Mouse (Mus musculus): Measurements from ENCODE around the gene Mettl9. TPM values are rescaled to one million over a fixed set of nuclear protein-coding genes. Genes with fewer than 3 reads are reported as not detected.
"Not testable (repeated sequence)": the region's sequence is repeated elsewhere in the genome, so short reads cannot be mapped to it uniquely, and the experiment has no call there.

Gene Mettl9
- total RNA-seq (2021) = 10 to 100 TPM; 74.0 to 75.4 TPM
- long read RNA-seq, experiment 1, transcript Mettl9-201 (5 exons, 1,823 nt) = major isoform, 100 of 122 reads
- long read RNA-seq, experiment 1, partial matches to known transcripts = 1 of 122 reads
- long read RNA-seq, experiment 1, other reads (novel, unspliced or antisense) = 20 of 122 reads
- long read RNA-seq, experiment 2, transcript Mettl9-201 (5 exons, 1,823 nt) = major isoform, 73 of 102 reads
- long read RNA-seq, experiment 2, partial matches to known transcripts = 0 of 102 reads
- long read RNA-seq, experiment 2, other reads (novel, unspliced or antisense) = 29 of 102 reads

DNA sequence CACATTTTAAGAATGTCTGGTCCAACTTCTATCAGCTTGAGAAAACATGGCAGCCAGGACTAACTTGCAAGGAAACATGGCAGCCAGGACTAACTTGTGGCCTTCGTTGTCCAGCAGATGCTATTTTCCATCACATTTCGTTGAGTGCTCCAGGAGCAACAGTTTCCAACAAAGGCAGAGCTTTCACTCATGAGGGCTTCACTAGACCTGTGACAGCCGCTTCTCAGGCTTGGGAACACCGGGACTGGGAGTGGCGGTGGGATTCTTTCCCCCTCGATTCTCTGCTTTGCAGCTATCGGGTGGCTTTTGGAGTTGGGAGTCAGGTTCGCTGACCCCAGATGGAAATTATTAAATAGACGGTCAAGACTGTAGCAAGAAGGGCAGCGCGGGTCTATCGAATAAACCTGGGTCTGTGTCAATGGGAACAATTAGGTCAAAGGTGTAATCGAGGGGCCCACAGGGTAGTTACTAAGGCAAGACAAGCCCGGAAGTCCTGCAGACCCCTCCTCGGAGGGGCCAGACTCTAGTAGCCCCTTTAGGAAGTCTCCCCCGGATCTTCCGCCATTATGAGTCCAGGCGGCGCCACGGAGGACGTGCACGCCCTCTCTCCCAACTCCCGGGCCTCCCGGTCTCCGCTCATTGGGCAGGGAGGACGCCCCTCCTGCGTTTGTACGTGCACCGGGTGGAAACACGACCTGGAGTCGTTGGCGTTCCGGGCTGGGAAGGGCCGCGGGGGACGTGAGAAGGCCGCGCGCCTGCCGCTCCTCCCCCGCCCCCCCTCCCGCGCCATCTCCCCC lies at the start of gene Mettl9:
Gene Mettl9, plus strand, starts transcription at position 590 of the 797 bp plus-strand sequence.
- DNase-seq (ENCODE audit: low spot score in 2 of 2) = peak; percentile 93 to 94
- intact Hi-C loops (cut with DNase I) = loop anchor here (5.0 to 10.0 kb wide), 2 partner anchors 52 to 199 kb away; partner anchors contain the start of genes Cdr2 and Mfsd13b

DNA sequence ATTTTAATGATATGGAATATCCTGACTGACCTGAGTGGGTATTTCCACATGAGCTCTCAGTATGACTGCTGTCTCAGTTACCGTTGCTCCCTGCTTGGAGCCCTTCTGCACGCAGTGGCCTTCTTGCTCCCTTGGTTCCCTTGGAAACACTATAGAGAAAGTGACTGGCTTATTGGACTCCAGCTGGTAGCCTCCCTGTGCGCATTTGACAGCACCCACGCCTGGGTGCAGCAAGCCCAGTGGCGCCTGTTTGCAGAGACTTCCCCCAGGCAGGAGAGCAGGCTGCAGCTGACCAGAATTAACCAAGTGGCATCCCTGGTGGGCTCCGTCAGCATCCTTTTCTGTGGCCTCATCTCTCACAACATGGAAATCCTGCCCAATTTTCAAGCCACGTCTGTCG lies 43.1 kb upstream of the Mettl9 start:
- intact Hi-C loops (cut with DNase I) = no loop called here
- DNase-seq (ENCODE audit: low spot score in 2 of 2) = no peak

DNA sequence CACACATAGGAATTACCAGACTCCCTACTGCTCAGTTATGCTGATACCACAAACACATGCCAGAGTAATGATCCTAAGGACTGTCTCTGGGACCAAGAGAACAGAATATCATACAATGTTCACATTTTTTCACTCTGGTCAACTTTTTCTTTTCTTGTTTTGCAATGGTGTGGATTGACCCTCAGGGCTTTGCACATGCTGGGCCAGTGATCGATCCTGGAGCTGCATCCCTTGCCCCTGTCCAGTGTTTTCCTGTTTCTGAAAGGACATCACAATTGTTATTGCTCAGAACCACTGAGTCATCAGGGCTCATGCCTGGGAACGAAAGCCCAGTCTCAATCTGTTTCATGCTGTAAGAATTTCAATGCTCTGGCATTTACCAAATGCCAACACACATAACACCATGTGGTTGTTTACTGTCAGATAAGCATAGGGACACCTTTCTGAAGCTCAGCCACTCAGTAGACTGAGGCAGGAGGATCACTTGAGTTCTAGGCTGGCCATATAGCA lies 35.2 kb upstream of the Mettl9 start:
- intact Hi-C loops (cut with DNase I) = no loop called here
- no peak for DNase-seq (ENCODE audit: low spot score in 2 of 2)

DNA sequence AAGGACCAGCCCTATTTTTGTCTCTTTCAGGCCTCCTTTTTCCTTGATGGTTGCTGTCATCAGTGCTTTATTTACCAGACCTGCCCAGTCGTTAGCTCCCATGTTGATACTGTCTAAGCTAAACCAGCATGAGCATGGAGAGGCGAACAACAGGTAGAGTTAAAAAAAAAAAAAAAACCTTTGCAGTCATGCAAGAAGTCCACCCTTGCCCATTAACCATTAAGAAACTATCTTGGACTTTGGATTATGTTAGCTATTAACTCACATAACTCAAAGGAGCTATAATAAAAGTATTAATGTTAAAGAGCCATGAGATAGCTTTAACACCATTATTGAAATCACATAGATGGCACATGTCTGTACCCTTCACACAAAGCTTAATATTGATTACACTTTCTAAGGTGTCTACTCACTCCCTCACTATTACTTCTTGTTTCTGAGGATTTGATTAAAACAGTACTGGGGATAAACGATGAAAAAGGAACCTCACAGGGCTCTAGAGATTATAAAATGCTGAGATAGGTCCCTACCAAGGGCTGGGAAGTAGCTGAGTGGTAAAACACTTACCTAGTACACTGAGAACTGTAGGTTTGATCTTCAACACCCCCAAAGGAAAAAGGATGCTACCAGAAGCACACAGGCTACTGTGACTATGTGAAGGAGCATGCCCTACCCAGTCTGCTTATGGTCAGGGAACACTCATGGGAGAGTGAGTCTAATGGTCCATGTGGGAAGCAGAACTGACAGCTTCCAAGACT lies 34.0 kb upstream of the Mettl9 start:
- no peak for DNase-seq (ENCODE audit: low spot score in 2 of 2)
- intact Hi-C loops (cut with DNase I) = no loop called here

DNA sequence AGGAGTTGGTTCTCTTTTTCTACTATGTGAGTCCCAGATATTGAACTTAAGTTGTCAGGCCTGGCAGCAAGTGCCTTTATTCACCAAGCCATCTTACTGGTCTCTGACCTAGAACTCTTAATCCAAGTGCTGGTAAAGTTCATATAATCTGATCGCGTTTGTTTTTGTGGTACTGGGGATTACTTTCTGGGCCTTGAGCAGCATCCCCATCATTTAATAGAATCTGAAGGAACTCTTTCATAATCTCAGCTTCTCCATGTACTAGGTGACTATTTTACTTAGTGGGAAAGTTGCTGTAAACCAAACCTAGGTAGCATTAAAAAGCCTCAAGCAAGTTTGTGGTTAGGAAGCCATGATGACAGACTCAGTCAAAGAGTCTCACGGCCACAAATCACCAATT lies 32.4 kb upstream of the Mettl9 start:
- DNase-seq (ENCODE audit: low spot score in 2 of 2) = no peak
- intact Hi-C loops (cut with DNase I) = no loop called here

DNA sequence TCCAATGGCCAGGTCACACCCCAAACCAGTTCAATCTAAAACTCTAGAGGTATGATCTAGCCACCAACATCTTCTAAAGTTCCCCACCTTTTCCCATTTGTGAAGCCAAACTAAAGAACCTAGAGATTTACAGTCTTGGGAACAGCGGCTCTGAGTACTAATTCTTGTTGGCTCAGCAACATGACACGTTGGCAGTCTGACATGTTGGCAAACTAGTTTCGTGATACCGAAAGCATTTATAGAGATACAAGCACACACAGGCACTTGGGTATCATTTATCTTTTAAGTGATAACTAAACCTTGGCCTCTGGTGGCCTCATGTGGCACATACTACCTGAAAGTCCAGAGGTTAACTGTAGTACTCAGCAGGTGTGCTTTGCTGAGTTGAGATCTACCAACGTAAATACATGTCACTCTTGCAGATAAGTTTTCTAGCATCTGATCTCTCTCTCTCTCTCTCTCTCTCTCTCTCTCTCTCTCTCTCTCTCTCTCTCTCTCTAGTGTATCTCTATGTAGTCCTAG lies 31.8 kb upstream of the Mettl9 start:
- no peak for DNase-seq (ENCODE audit: low spot score in 2 of 2)
- intact Hi-C loops (cut with DNase I) = no loop called here

DNA sequence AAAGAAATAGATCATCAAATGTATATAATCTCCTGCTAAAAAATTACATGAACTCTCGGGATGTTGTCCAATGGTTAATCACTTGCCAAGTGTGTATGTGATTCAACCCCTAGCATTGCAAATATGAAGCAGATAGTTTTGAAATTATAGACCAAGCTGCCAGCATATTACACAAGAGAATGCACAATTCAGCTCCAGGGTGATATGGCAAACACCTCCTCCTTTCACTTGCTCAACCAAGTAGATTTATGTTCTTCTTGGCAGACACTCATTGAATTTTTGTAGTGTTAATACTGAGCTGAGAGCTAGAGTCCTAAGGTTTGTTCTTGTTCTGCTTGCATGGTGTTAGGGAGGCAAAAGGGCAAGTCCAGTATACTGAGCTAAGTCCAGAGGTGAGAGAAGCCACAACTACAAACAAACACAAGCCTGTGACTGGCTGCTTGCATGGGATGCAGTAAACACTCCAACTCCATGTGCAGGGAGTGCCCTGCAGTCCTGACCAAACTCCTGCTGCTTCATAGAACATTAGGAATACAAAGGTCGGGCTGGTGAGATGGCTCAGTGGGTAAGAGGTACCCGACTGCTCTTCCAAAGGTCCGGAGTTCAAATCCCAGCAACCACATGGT lies 30.3 kb upstream of the Mettl9 start:
- DNase-seq (ENCODE audit: low spot score in 2 of 2) = no peak
- intact Hi-C loops (cut with DNase I) = no loop called here

DNA sequence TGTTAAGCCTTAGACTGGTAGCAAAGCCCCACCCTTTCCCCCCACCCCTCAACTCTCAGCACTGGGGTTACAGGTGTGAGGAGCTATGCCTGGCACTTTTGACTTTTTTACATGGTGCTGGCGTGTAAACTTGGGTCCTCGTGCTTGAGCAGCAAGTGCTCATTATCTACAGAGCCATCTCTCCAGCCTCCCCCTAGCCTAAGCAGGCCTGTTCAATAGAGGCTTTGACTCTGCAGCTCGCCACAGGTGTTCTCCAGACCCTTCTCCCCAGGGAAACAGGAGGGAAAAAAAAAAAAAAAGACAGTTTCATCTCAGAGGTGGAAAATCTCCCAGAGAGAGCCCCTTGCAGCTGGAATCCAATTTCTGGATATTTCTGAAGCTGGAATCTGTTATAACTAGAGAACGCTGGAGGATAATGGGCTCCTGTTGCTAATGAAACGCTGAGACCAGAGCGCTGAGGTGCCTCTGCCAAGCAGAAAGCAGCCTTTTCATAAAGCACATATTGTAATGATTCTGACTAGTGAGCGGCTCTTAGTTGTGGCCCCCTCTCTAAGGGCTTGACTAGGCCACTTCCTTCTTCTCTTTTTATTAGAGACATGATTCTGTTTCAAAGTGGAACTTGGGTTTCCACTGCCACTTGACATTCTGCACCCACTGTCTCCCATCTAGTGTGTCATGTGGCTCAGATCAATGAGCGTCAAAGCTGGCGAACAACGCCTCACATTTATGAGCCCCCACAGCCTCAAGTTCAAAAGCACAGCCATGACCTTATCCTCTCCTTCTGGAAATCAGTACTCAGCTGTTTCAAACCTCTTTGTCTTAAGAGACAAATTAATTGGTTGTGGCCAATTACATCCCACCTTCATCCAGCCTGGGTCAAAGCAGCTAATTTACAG lies 22.2 kb upstream of the Mettl9 start:
- intact Hi-C loops (cut with DNase I) = no loop called here
- DNase-seq (ENCODE audit: low spot score in 2 of 2) = no peak

DNA sequence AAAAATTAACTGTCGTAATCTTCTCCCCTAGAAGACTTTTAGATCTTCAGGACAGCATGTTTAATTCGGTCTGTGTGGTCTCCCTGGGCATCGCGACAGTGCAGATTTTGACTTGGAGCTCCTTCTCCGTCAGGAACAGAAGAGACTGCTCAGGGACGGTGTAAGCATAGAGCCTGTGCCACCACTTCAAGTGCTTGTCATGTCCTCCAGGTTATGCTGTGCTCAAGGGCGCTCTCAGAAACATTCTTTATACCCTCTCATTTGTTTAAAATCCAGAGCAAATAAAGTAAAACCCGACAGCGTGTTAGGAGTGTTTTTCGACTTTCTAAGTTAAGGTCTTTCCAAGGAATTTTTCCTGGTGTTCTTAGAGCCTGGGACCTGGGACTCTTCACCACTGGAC lies 19.8 kb upstream of the Mettl9 start:
- intact Hi-C loops (cut with DNase I) = no loop called here
- no peak for DNase-seq (ENCODE audit: low spot score in 2 of 2)

DNA sequence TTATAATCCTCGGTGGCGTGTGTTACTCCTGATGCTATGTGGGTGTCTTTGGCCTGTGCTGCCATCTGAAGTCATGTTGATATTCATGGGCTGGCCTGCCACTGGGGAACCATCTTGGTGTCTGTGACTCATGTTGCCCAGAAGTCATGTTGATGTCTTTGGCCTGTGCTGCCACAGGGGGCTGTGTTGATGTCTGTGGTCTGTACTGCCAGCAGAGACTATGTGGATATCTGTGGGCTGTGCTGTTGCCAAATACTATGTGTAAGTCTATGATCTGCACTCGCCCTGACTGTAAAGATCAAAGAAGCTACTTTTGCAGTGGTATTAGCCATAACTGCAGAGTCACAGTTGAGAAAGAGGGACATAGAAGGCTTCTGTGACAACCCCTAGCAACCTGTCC lies 15.5 kb upstream of the Mettl9 start:
- intact Hi-C loops (cut with DNase I) = no loop called here
- no peak for DNase-seq (ENCODE audit: low spot score in 2 of 2)

DNA sequence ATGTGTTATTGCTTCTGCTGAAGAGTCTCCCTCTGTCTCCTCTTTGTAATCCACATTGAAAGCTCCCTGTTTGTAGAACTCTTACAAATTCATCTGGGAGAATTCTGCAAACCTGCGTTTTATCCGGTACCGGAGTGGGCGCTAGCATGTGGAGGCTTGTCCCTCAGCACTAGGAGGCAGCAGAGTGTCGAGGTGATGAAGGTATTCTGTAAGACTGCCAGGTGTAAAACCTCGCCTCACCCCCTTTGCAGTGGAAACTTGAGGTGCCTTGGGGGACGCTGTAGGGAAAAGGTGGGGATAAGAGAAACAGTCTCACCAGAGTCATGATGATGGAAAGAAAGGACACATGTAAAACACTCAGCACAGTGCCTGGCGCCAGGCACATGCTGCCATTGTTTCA lies 14.0 kb upstream of the Mettl9 start:
- intact Hi-C loops (cut with DNase I) = no loop called here
- DNase-seq (ENCODE audit: low spot score in 2 of 2) = peak; percentile 7 to 14

DNA sequence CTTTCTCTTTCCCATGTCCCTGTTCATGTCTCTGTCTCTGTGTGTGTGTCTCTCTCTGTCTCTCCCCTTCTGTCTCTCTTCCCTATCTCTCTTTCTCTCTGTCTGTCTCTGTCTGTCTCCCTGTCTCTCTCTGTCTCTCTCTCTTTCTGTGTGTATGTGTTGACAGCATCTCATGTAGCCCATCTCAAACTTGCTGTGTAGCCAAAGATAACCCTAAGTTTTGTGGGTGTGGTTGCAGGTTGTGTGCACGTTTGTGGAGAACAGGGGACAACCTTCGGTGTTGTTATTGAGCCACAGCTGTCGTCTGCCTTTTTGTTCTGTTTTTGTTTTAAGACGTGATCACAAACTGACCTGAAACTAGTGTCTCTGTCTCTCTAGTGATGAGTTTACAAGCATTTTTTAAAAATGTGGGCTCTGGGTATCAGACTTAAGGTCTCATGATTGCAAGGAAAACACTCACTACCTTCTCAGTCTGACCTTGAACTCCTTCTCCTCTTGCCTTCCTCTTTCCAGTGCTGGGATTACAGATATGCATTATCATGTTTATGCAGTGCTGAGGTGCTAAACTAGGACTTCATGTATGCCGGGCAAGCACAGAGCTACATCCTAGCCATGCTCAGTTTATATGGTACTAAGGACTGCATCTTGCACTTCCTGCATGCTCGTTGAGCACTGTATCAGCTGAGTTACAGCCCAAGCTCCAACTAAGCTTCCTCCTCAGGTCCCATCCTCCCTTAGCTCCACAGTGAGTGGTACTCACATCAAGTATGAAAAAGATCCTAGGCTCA lies 8.8 kb upstream of the Mettl9 start:
- intact Hi-C loops (cut with DNase I) = no loop called here
- DNase-seq (ENCODE audit: low spot score in 2 of 2) = no peak

DNA sequence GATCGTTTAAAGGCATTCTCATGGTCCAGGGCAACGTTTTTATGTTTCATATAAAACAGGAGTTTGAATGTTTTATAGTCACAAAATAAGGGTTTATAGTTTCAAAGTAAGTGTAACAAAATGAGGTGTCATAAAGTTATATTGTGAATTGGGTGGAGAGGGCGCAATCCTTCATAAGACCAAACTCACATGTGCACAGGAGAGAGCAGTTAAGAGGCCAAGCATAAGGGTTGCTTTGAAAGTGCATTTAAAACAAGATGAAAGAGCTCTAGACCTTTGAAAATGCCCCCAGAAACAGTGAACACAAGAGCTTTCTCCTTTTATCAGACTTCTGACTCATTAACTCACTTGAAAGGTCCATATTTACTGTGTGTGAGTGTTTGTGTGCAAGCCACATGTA lies 7.9 kb upstream of the Mettl9 start:
- intact Hi-C loops (cut with DNase I) = no loop called here
- DNase-seq (ENCODE audit: low spot score in 2 of 2) = no peak

DNA sequence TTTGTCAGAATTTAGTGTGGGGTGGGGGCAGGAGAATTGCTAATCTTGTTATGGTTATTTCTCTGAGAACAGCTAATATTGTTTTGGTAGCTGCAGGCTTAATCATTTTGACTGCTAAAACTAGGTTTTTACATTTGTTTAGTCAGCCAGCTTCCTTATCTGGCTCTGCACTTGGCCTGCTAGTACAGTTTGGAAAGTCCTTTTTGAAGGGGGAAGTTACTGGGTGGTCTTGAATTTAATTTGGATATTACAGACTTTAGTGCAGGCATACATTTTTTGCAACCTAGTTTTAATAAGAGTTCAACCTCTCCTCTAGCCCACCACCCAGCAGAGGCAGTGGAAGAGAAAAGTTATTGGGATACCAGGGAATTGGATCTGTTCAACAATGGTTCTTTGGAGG lies 4.3 kb upstream of the Mettl9 start:
- DNase-seq (ENCODE audit: low spot score in 2 of 2) = not testable (repeated sequence)
- intact Hi-C loops (cut with DNase I) = loop anchor here (5.0 to 10.0 kb wide), 2 partner anchors 48 to 195 kb away; partner anchors contain the start of genes Cdr2 and Mfsd13b

DNA sequence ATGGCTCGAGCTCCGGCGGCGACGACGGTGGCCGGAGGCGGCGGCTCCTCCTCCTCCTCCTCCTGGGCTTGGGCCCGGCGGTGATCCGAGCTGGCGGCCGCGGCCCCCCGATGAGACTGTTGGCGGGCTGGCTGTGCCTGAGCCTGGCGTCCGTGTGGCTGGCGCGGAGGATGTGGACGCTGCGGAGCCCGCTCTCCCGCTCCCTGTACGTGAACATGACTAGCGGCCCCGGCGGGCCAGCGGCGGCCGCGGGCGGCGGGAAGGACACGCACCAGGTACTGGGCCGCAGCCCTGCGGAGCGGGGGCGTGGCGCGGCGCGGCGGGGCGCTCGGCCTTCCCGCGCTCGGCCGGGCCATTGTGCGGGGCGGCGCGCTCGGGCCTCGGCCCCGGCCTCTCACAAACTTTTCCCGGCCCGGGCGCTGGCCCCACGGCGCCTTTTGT lies 476 bp downstream of the Mettl9 start:
- DNase-seq (ENCODE audit: low spot score in 2 of 2) = no peak
- intact Hi-C loops (cut with DNase I) = loop anchor here (5.0 to 10.0 kb wide), 2 partner anchors 52 to 200 kb away; partner anchors contain the start of genes Cdr2 and Mfsd13b

DNA sequence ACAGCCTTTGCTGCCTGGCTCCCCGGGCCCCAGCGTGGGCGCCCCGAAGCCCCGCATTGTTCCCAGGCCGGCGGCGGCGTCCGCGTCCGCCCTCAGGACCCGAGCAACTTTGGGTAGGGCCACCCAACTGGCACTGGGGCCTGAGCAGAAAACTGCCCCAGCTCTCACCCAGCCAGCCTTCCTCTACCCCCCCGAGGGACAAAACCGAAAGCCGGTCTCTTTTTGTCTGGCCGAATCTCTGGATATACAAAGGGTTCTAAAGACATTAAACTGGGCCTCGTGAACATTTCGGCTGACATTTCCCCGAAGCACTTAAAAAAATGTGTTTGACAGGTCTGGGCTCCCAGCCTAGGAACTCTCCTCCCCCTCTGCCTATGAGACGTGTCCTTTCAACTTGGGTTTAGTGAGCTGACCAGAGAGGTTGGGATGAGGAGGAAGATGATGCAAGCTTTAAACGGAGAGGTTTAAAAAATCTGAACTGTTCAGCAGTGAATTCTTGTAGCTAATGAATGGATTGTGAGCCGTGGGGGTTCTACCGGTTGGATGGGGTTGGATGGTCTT lies 996 bp downstream of the Mettl9 start:
- peak; percentile 7 to 22 for DNase-seq (ENCODE audit: low spot score in 2 of 2)
- intact Hi-C loops (cut with DNase I) = loop anchor here (10.0 kb wide), 1 partner anchor 200 kb away; no protein-coding TSS in a partner anchor

DNA sequence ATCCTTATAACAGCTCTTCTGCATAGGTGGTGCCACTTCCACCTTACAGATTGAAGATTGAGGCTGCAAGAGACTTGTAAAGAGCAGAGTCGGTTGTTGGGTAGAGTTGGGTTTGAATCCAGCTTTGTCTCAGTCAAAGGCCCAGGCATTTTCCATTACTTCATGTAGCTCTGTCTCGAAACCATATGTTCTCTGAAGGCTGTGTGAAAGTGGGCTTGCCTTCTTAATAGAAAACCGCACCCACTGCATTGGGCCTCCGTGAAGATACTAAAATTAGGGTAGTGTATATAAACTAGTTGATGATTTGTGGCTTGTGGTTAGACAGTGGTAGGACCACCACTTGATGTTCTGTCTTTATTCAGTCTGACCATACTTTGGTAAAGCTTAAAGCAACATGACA lies 6.3 kb downstream of the Mettl9 start:
- no peak for DNase-seq (ENCODE audit: low spot score in 2 of 2)
- intact Hi-C loops (cut with DNase I) = no loop called here
